Mouse (Mus musculus) lung, embryonic 14.5 days (tissue): ENCODE data around the gene Shank2. TPM values are rescaled to one million over a fixed set of nuclear protein-coding genes. Genes with fewer than 3 reads are reported as not detected.

Experiments used
- ATAC-seq: fragments of 200-750 bp; cut with Nextera tagmentation; 2 replicates; pipeline ENCODE4 v1.8.0; 2017; ENCODE audit warnings: mild to moderate bottlenecking, moderate TSS enrichment, moderate library complexity; ENCODE audit not compliant: insufficient read depth
- DNase-seq: peaks from one replicate; pipeline ENCODE4 v3.0.0-alpha.2; 2015
- H3K27ac ChIP-seq: fragments of 300-500 bp; sonication (generic); 2 replicates; pipeline ENCODE4 v1.5.1; 2014; ENCODE audit warnings: low read depth, mild to moderate bottlenecking, moderate library complexity
- H3K27me3 ChIP-seq: fragments of 300-500 bp; sonication (generic); 2 replicates; pipeline ENCODE4 v1.6.1; 2014; ENCODE audit warnings: low read length, control low read depth; ENCODE audit not compliant: insufficient read depth
- H3K36me3 ChIP-seq: fragments of 300-500 bp; sonication (generic); 2 replicates; pipeline ENCODE4 v1.6.1; 2014; ENCODE audit warnings: control low read depth; ENCODE audit not compliant: insufficient read depth
- H3K4me1 ChIP-seq: fragments of 300-500 bp; sonication (generic); 2 replicates; pipeline ENCODE4 v1.6.1; 2014; ENCODE audit warnings: antibody characterized with exemption, control low read depth; ENCODE audit not compliant: insufficient read depth
- H3K4me2 ChIP-seq: fragments of 300-500 bp; sonication (generic); 2 replicates; pipeline ENCODE4 v1.6.1; 2014; ENCODE audit warnings: mild to moderate bottlenecking
- H3K4me3 ChIP-seq: fragments of 300-500 bp; sonication (generic); 2 replicates; pipeline ENCODE4 v1.5.1; 2014; ENCODE audit warnings: low read depth, low read length
- H3K9ac ChIP-seq: fragments of 300-500 bp; sonication (generic); 2 replicates; pipeline ENCODE4 v1.6.1; 2014
- H3K9me3 ChIP-seq: fragments of 300-500 bp; sonication (generic); 2 replicates; pipeline ENCODE4 v1.6.1; 2016; ENCODE audit warnings: low read depth, low read length, control low read depth
- CTCF ChIP-seq: IDR thresholded peaks from 2 replicates; pipeline ENCODE4 v1.5.1; 2016; ENCODE audit warnings: antibody characterized with exemption, low read depth
- WGBS: fragments of 180-500 bp; shearing (Covaris S2); extraction: QIAGEN DNeasy Blood & Tissue Kit; methylation state at CpG from one replicate; pipeline ENCODE4 v1.1.7; 2014; 5-methylcytosine and 5-hydroxymethylcytosine counted together
- polyA plus RNA-seq: library from polyadenylated mRNA; unstranded; fragments of >200 nt; fragmentation: Nextera tagmentation; extraction: Ambion mirVana; gene quantifications from 2 replicates; pipeline ENCODE4 v1.2.1, GENCODE M21; 2014

The Shank2 gene
- 2.1 and 2.2 TPM in 2 replicates for polyA plus RNA-seq

GRCm38 (mm10) chr7:144001628-144002027, at the start of gene Shank2:
TSS of gene Shank2 (plus strand) at chr7:144001928.
- Histone ChIP-seq H3K4me2 (no peak within 1 kb of the TSS), H3K36me3 (no peaks in the 10 kb centered on the region), H3K9me3 (no peaks in the 10 kb centered on the region), H3K27me3 (no peaks in the 10 kb centered on the region), H3K9ac (no peak within 1 kb of the TSS), H3K27ac (no peak within 1 kb of the TSS), H3K4me1 (no peaks in the 10 kb centered on the region), H3K4me3 (no peak within 1 kb of the TSS)
- 76% methylated on average over 3 of the region's 3 CpGs for WGBS
- DNase-seq: no peak
- no peak for ATAC-seq
- no peak for TF ChIP-seq CTCF

DNA sequence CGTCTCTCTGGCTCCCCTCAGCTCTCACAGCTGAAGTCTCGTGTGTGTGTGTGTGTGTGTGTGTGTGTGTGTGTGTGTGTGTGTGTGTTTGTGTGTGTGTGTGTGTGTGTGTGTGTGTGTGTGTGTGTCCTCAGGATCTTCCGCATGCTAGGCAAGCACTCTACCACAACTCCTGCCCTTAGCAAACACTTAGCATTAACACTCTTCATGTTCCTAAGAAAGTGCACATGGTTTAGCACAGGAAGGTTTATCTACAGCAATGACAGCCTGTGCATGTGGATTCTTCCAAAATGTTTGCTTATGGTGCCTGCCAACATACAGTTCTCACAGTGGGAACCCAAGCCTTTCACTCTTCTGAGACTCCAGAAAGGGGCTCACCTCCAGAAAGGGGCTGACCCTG, 49.6 kb upstream of the Shank2 start:
- TF ChIP-seq CTCF: no peak
- no peak for ATAC-seq
- H3K9ac ChIP-seq: no peak overlapping the region

DNA sequence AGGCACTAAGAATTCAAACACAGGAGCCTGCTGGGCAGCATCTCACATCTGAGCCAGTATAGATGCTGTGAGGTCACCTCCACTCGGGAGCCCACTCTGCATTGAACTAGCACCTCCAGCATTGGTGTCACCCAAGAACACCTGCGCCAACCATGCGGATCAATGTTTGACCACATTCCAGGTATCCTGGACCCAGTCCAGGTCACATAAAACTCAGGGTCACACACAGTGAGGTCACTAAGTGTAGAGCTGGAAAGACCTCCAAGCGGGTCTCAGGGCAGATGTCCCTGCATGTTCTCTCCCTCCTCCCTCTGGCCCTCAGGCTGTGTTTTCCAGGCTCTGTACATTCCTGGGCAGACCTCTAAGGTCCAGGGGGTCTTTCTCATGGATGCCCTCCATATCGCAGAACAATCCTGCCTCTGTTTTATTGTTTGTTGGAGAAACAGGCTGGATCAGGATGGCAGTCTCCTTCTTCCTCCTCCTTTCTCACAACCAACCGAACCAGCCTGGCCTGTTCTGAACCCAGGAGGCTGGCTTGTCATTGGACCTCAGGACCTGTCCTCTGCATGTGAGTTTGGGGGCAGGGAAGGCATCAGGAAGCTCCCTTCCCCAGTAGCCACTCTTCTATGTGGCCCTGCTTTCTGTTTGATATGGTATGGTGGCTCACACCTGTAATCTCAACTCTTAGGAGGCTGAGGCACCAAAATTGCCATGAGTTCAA, 45.0 kb upstream of the Shank2 start:
- 56% methylated on average over 6 of the region's 6 CpGs for WGBS
- Histone ChIP-seq H3K4me3 (no peak overlapping the region), H3K9me3 (no peaks in the 10 kb centered on the region), H3K4me1 (no peaks in the 10 kb centered on the region; the same call in 1 of the 2 replicates), H3K36me3 (no peaks in the 10 kb centered on the region), H3K9ac (no peak overlapping the region), H3K4me2 (no peak overlapping the region), H3K27ac (no peak overlapping the region), H3K27me3 (no peaks in the 10 kb centered on the region)
- peak; percentile 23 for DNase-seq
- 0 out of 2 replicates have a peak, but pooled peaks have one; percentile 47 for ATAC-seq
- TF ChIP-seq CTCF: no peak

More for the DNA sequence above, 49.6 kb upstream of the Shank2 start:
- Histone ChIP-seq H3K36me3 (no peaks in the 10 kb centered on the region), H3K4me2 (no peak overlapping the region), H3K4me3 (no peak overlapping the region), H3K4me1 (no peaks in the 10 kb centered on the region; the same call in 1 of the 2 replicates), H3K27me3 (no peaks in the 10 kb centered on the region), H3K27ac (no peak overlapping the region), H3K9me3 (no peaks in the 10 kb centered on the region)
- no peak for DNase-seq
- 63% methylated on average over 3 of the region's 3 CpGs for WGBS

- Histone ChIP-seq H3K9me3 (no peaks in the 10 kb centered on the region), H3K4me1 (no peaks in the 10 kb centered on the region; the same call in 1 of the 2 replicates), H3K4me3 (no peak overlapping the region), H3K27ac (no peak overlapping the region; the same call in 1 of the 2 replicates), H3K27me3 (no peaks in the 10 kb centered on the region), H3K36me3 (no peaks in the 10 kb centered on the region), H3K9ac (no peak overlapping the region), H3K4me2 (no peak overlapping the region)
- DNase-seq (peak; percentile 15), ATAC-seq (0 out of 2 replicates have a peak, but pooled peaks have one; percentile 35)
- 46% methylated on average over 11 of the region's 11 CpGs for WGBS
- no peak for TF ChIP-seq CTCF
Measured at GRCm38 (mm10) chr7:143958030-143958565, 43.6 kb upstream of the Shank2 start.

GRCm38 (mm10) chr7:143963813-143964212, 37.9 kb upstream of the Shank2 start:
- Histone ChIP-seq H3K9ac (no peak overlapping the region), H3K27me3 (no peaks in the 10 kb centered on the region), H3K4me3 (no peak overlapping the region), H3K4me2 (no peak overlapping the region), H3K9me3 (no peaks in the 10 kb centered on the region), H3K27ac (no peak overlapping the region), H3K36me3 (no peaks in the 10 kb centered on the region), H3K4me1 (no peaks in the 10 kb centered on the region)
- no peak for DNase-seq
- 84% methylated on average over 5 of the region's 5 CpGs for WGBS
- no peak for ATAC-seq
- 0 out of 2 replicates have a peak, but pooled peaks have one; percentile 5 for TF ChIP-seq CTCF

GRCm38 (mm10) chr7:143966621-143967020, 35.1 kb upstream of the Shank2 start:
- H3K9me3 ChIP-seq: no peaks in the 10 kb centered on the region
- no peak for TF ChIP-seq CTCF
- H3K4me1 ChIP-seq: no peaks in the 10 kb centered on the region
- no peak overlapping the region for H3K4me3 ChIP-seq
- no peaks in the 10 kb centered on the region for H3K36me3 ChIP-seq
- 46% methylated on average over 7 of the region's 7 CpGs for WGBS
- no peak overlapping the region for H3K27ac ChIP-seq
- H3K27me3 ChIP-seq: no peaks in the 10 kb centered on the region
- no peak for ATAC-seq
- H3K9ac ChIP-seq: no peak overlapping the region
- DNase-seq: no peak
- H3K4me2 ChIP-seq: no peak overlapping the region

- no peaks in the 10 kb centered on the region for H3K4me1 ChIP-seq
- ATAC-seq: no peak; the same call in 1 of the 2 replicates
- peaks cover 61% of the 10 kb centered on the region for H3K27me3 ChIP-seq
- TF ChIP-seq CTCF: no peak
- peak overlapping the region; percentile 56; the same call in 1 of the 2 replicates for H3K27ac ChIP-seq
- peak overlapping the region; percentile 46 for H3K4me3 ChIP-seq
- no peaks in the 10 kb centered on the region for H3K36me3 ChIP-seq
- H3K4me2 ChIP-seq: peak overlapping the region; percentile 73
- no peak for DNase-seq
- no peaks in the 10 kb centered on the region for H3K9me3 ChIP-seq
- WGBS: 10% methylated on average over 5 of the region's 5 CpGs
- no peak overlapping the region; the same call in 1 of the 2 replicates for H3K9ac ChIP-seq
Measured at GRCm38 (mm10) chr7:143977491-143977830, 24.3 kb upstream of the Shank2 start.
